Mouse (Mus musculus): Measurements from ENCODE around the gene Rint1. TPM values are rescaled to one million over a fixed set of nuclear protein-coding genes. Genes with fewer than 3 reads are reported as not detected.
A peak's percentile ranks its signal among the peaks of the same experiment; 100 is the strongest.

Rint1 gene
- polyA plus RNA-seq, 1 experiment from 2014 or later, result 40.2 TPM

GRCm38 (mm10) chr5:23782051-23782810 is 5.3 kb upstream of the Rint1 start:
- H3K9ac ChIP-seq (replicated peaks), result peak overlapping the region; percentile 75
- ATAC-seq, result no peak
- no peak overlapping the region for H3K27ac ChIP-seq

GRCm38 (mm10) chr5:23782931-23783877 is 4.3 kb upstream of the Rint1 start, which contains the start of gene Pus7:
Gene Pus7, minus strand, starts transcription at chr5:23783711.
- Histone ChIP-seq H3K27me3 (no peaks in the 10 kb centered on the region), H3K27ac (peak within 1 kb of the TSS; percentile 47; the same call in 1 of the 2 replicates), H3K9ac (replicated peaks) (peak within 1 kb of the TSS; percentile 75), H3K36me3 (no peaks in the 10 kb centered on the region), H3K4me2 (replicated peaks) (peak within 1 kb of the TSS; percentile 65), H3K9me3 (no peaks in the 10 kb centered on the region), H3K4me3 (replicated peaks) (peak within 1 kb of the TSS; percentile 80), H3K4me1 (replicated peaks) (peaks cover 20% of the 10 kb centered on the region)
- under 1% methylated on average over 74 of the region's 86 CpGs for WGBS
- peak; percentile 92 for ATAC-seq

More at GRCm38 (mm10) chr5:23782051-23782810, 5.3 kb upstream of the Rint1 start:
- H3K4me3 ChIP-seq (replicated peaks), result peak overlapping the region; percentile 80
- WGBS, result 49% methylated on average over 8 of the region's 8 CpGs
- no peaks in the 10 kb centered on the region for H3K27me3 ChIP-seq
- 0 out of 2 replicates have a peak, but pooled peaks cover 2% of the 10 kb centered on the region for H3K36me3 ChIP-seq
- peaks cover 17% of the 10 kb centered on the region for H3K4me1 ChIP-seq (replicated peaks)
- no peaks in the 10 kb centered on the region for H3K9me3 ChIP-seq
- H3K4me2 ChIP-seq (replicated peaks), result peak overlapping the region; percentile 65

- peak overlapping the region; percentile 98 for H3K4me2 ChIP-seq (replicated peaks)
- H3K9me3 ChIP-seq, result no peaks in the 10 kb centered on the region
- peak overlapping the region; percentile 97 for H3K4me3 ChIP-seq (replicated peaks)
- H3K27ac ChIP-seq, result no peak overlapping the region
- H3K27me3 ChIP-seq, result no peaks in the 10 kb centered on the region
- 47% methylated on average over 3 of the region's 3 CpGs for WGBS
- H3K9ac ChIP-seq (replicated peaks), result peak overlapping the region; percentile 93
- H3K4me1 ChIP-seq (replicated peaks), result peaks cover 14% of the 10 kb centered on the region
- ATAC-seq, result no peak
- peaks cover 10% of the 10 kb centered on the region; the same call in 1 of the 2 replicates for H3K36me3 ChIP-seq
Observed at GRCm38 (mm10) chr5:23788390-23788830, 899 bp downstream of the Rint1 start.

GRCm38 (mm10) chr5:23789078-23789612 is 1.6 kb downstream of the Rint1 start:
- H3K27ac ChIP-seq, result no peak overlapping the region
- H3K4me2 ChIP-seq (replicated peaks), result no peak overlapping the region
- 89% methylated on average over 4 of the region's 4 CpGs for WGBS
- no peak for ATAC-seq
- H3K4me3 ChIP-seq (replicated peaks), result no peak overlapping the region
- H3K9me3 ChIP-seq, result no peaks in the 10 kb centered on the region
- H3K9ac ChIP-seq (replicated peaks), result no peak overlapping the region
- peaks cover 14% of the 10 kb centered on the region for H3K36me3 ChIP-seq
- H3K27me3 ChIP-seq, result no peaks in the 10 kb centered on the region
- peaks cover 9% of the 10 kb centered on the region for H3K4me1 ChIP-seq (replicated peaks)

GRCm38 (mm10) chr5:23792726-23793125 is 5.2 kb downstream of the Rint1 start:
- no peak overlapping the region for H3K4me2 ChIP-seq (replicated peaks)
- ATAC-seq, result no peak
- H3K36me3 ChIP-seq, result peaks cover 36% of the 10 kb centered on the region
- H3K4me3 ChIP-seq (replicated peaks), result no peak overlapping the region
- no peaks in the 10 kb centered on the region for H3K27me3 ChIP-seq
- no peak overlapping the region for H3K9ac ChIP-seq (replicated peaks)
- WGBS, result 96% methylated on average over 2 of the region's 2 CpGs
- no peaks in the 10 kb centered on the region for H3K9me3 ChIP-seq
- peaks cover 9% of the 10 kb centered on the region for H3K4me1 ChIP-seq (replicated peaks)
- no peak overlapping the region for H3K27ac ChIP-seq

GRCm38 (mm10) chr5:23814841-23815240 is 27.3 kb downstream of the Rint1 start:
- H3K4me3 ChIP-seq (replicated peaks), result no peak overlapping the region
- 41% methylated on average over 5 of the region's 5 CpGs for WGBS
- peaks cover 89% of the 10 kb centered on the region for H3K36me3 ChIP-seq
- no peaks in the 10 kb centered on the region for H3K27me3 ChIP-seq
- H3K4me2 ChIP-seq (replicated peaks), result no peak overlapping the region
- no peaks in the 10 kb centered on the region for H3K4me1 ChIP-seq (replicated peaks)
- H3K27ac ChIP-seq, result no peak overlapping the region
- H3K9me3 ChIP-seq, result no peaks in the 10 kb centered on the region
- no peak overlapping the region for H3K9ac ChIP-seq (replicated peaks)
- no peak for ATAC-seq

- Histone ChIP-seq H3K4me3 (replicated peaks) (no peak overlapping the region), H3K9me3 (no peaks in the 10 kb centered on the region), H3K9ac (replicated peaks) (no peak overlapping the region), H3K36me3 (peaks cover 78% of the 10 kb centered on the region), H3K27me3 (no peaks in the 10 kb centered on the region), H3K4me1 (replicated peaks) (no peaks in the 10 kb centered on the region), H3K27ac (no peak overlapping the region), H3K4me2 (replicated peaks) (no peak overlapping the region)
- 93% methylated on average over 15 of the region's 15 CpGs for WGBS
- ATAC-seq, result no peak
Observed at GRCm38 (mm10) chr5:23816681-23817080, 29.2 kb downstream of the Rint1 start.

- H3K36me3 ChIP-seq, result peaks cover 26% of the 10 kb centered on the region
- no peaks in the 10 kb centered on the region for H3K27me3 ChIP-seq
- H3K4me1 ChIP-seq (replicated peaks), result no peaks in the 10 kb centered on the region
- no peak for ATAC-seq
- no peak overlapping the region for H3K4me3 ChIP-seq (replicated peaks)
- no peak overlapping the region for H3K27ac ChIP-seq
- WGBS, result 79% methylated on average over 11 of the region's 11 CpGs
- H3K9ac ChIP-seq (replicated peaks), result no peak overlapping the region
- no peak overlapping the region for H3K4me2 ChIP-seq (replicated peaks)
- H3K9me3 ChIP-seq, result no peaks in the 10 kb centered on the region
Observed at GRCm38 (mm10) chr5:23822306-23822705, 34.8 kb downstream of the Rint1 start.

GRCm38 (mm10) chr5:23824171-23824733 is 36.7 kb downstream of the Rint1 start:
- WGBS, result 81% methylated on average over 8 of the region's 8 CpGs
- no peaks in the 10 kb centered on the region for H3K9me3 ChIP-seq
- no peak overlapping the region for H3K9ac ChIP-seq (replicated peaks)

GRCm38 (mm10) chr5:23826321-23827004 is 39.0 kb downstream of the Rint1 start:
- no peaks in the 10 kb centered on the region for H3K9me3 ChIP-seq
- H3K9ac ChIP-seq (replicated peaks), result no peak overlapping the region
- H3K4me3 ChIP-seq (replicated peaks), result no peak overlapping the region
- no peaks in the 10 kb centered on the region for H3K4me1 ChIP-seq (replicated peaks)
- H3K4me2 ChIP-seq (replicated peaks), result no peak overlapping the region
- 39% methylated on average over 11 of the region's 11 CpGs for WGBS
- H3K36me3 ChIP-seq, result no peaks in the 10 kb centered on the region
- H3K27me3 ChIP-seq, result peaks cover 19% of the 10 kb centered on the region
- H3K27ac ChIP-seq, result no peak overlapping the region
- no peak for ATAC-seq

More at GRCm38 (mm10) chr5:23824171-23824733, 36.7 kb downstream of the Rint1 start:
- Histone ChIP-seq H3K27me3 (0 out of 2 replicates have a peak, but pooled peaks cover 6% of the 10 kb centered on the region), H3K4me3 (replicated peaks) (no peak overlapping the region), H3K27ac (no peak overlapping the region), H3K4me1 (replicated peaks) (no peaks in the 10 kb centered on the region), H3K4me2 (replicated peaks) (no peak overlapping the region), H3K36me3 (peaks cover 12% of the 10 kb centered on the region)
- no peak for ATAC-seq

All from midbrain, embryonic 13.5 days (tissue).